Mouse (Mus musculus): ENCODE measurements around the gene Paqr5. TPM values are rescaled to one million over a fixed set of nuclear protein-coding genes. Genes with fewer than 3 reads are reported as not detected.

Paqr5 gene
- polyA plus RNA-seq, 1 experiment from 2014 or later, result 0.90 TPM

GRCm38 (mm10) chr9:61967357-61967756 lies 59.3 kb downstream of the Paqr5 start:
- no peaks in the 10 kb centered on the region for H3K27me3 ChIP-seq (ENCODE audit: low read depth, poor library complexity, severe bottlenecking)
- no peaks in the 10 kb centered on the region for H3K36me3 ChIP-seq
- no peaks in the 10 kb centered on the region for H3K9me3 ChIP-seq (replicated peaks)
- WGBS, result 70% methylated on average over 10 of the region's 10 CpGs
- no peak overlapping the region for H3K27ac ChIP-seq (replicated peaks)
- H3K4me1 ChIP-seq, result peaks cover 33% of the 10 kb centered on the region
- no peak overlapping the region for H3K4me3 ChIP-seq
- DNase-seq (ENCODE audit: low spot score), result no peak

GRCm38 (mm10) chr9:61965987-61966386 lies 60.7 kb downstream of the Paqr5 start:
- no peaks in the 10 kb centered on the region for H3K36me3 ChIP-seq
- no peak for DNase-seq (ENCODE audit: low spot score)
- peaks cover 25% of the 10 kb centered on the region for H3K4me1 ChIP-seq
- no peaks in the 10 kb centered on the region for H3K9me3 ChIP-seq (replicated peaks)
- no peak overlapping the region for H3K4me3 ChIP-seq
- WGBS, result 92% methylated on average over 7 of the region's 7 CpGs
- H3K27me3 ChIP-seq (ENCODE audit: low read depth, poor library complexity, severe bottlenecking), result no peaks in the 10 kb centered on the region
- H3K27ac ChIP-seq (replicated peaks), result no peak overlapping the region

GRCm38 (mm10) chr9:61965411-61965930 lies 61.2 kb downstream of the Paqr5 start:
- no peaks in the 10 kb centered on the region for H3K9me3 ChIP-seq (replicated peaks)
- H3K27ac ChIP-seq (replicated peaks), result no peak overlapping the region
- no peak overlapping the region for H3K4me3 ChIP-seq
- H3K4me1 ChIP-seq, result peaks cover 30% of the 10 kb centered on the region
- peak; percentile 62 for DNase-seq (ENCODE audit: low spot score)
- no peaks in the 10 kb centered on the region for H3K36me3 ChIP-seq
- no peaks in the 10 kb centered on the region for H3K27me3 ChIP-seq (ENCODE audit: low read depth, poor library complexity, severe bottlenecking)
- 49% methylated on average over 4 of the region's 4 CpGs for WGBS

- Histone ChIP-seq H3K27me3 (ENCODE audit: low read depth, poor library complexity, severe bottlenecking) (no peaks in the 10 kb centered on the region), H3K4me1 (peaks cover 43% of the 10 kb centered on the region), H3K4me3 (no peak overlapping the region), H3K36me3 (no peaks in the 10 kb centered on the region), H3K27ac (replicated peaks) (no peak overlapping the region), H3K9me3 (replicated peaks) (no peaks in the 10 kb centered on the region)
- WGBS, result 82% methylated on average over 6 of the region's 6 CpGs
- DNase-seq (ENCODE audit: low spot score), result no peak
Observed at GRCm38 (mm10) chr9:61963356-61963755, 63.3 kb downstream of the Paqr5 start.

- 80% methylated on average over 4 of the region's 4 CpGs for WGBS
- peak overlapping the region; percentile 7; the same call in 1 of the 2 replicates for H3K27ac ChIP-seq (replicated peaks)
- no peaks in the 10 kb centered on the region for H3K36me3 ChIP-seq
- no peak for DNase-seq (ENCODE audit: low spot score)
- H3K4me3 ChIP-seq, result no peak overlapping the region
- peaks cover 35% of the 10 kb centered on the region for H3K4me1 ChIP-seq
- no peaks in the 10 kb centered on the region for H3K9me3 ChIP-seq (replicated peaks)
- no peaks in the 10 kb centered on the region for H3K27me3 ChIP-seq (ENCODE audit: low read depth, poor library complexity, severe bottlenecking)
Observed at GRCm38 (mm10) chr9:61961181-61961580, 65.5 kb downstream of the Paqr5 start.

GRCm38 (mm10) chr9:61960753-61961152 lies 65.9 kb downstream of the Paqr5 start:
- WGBS, result 76% methylated on average over 5 of the region's 5 CpGs
- no peak for DNase-seq (ENCODE audit: low spot score)
- H3K27ac ChIP-seq (replicated peaks), result peak overlapping the region; percentile 7; the same call in 1 of the 2 replicates
- no peaks in the 10 kb centered on the region for H3K36me3 ChIP-seq
- peaks cover 32% of the 10 kb centered on the region for H3K4me1 ChIP-seq
- no peaks in the 10 kb centered on the region for H3K9me3 ChIP-seq (replicated peaks)
- H3K4me3 ChIP-seq, result no peak overlapping the region
- no peaks in the 10 kb centered on the region for H3K27me3 ChIP-seq (ENCODE audit: low read depth, poor library complexity, severe bottlenecking)

- WGBS, result 83% methylated on average over 1 of the region's 1 CpGs
- Histone ChIP-seq H3K27ac (replicated peaks) (peak overlapping the region; percentile 49; the same call in 1 of the 2 replicates), H3K4me1 (peaks cover 27% of the 10 kb centered on the region), H3K4me3 (no peak overlapping the region), H3K27me3 (ENCODE audit: low read depth, poor library complexity, severe bottlenecking) (no peaks in the 10 kb centered on the region), H3K36me3 (no peaks in the 10 kb centered on the region), H3K9me3 (replicated peaks) (no peaks in the 10 kb centered on the region)
- DNase-seq (ENCODE audit: low spot score), result no peak
Observed at GRCm38 (mm10) chr9:61959921-61960569, 66.6 kb downstream of the Paqr5 start.

GRCm38 (mm10) chr9:61954707-61955106 lies 71.9 kb downstream of the Paqr5 start:
- DNase-seq (ENCODE audit: low spot score), result no peak
- Histone ChIP-seq H3K4me1 (peaks cover 12% of the 10 kb centered on the region), H3K27me3 (ENCODE audit: low read depth, poor library complexity, severe bottlenecking) (no peaks in the 10 kb centered on the region), H3K9me3 (replicated peaks) (no peaks in the 10 kb centered on the region), H3K4me3 (no peak overlapping the region), H3K36me3 (no peaks in the 10 kb centered on the region), H3K27ac (replicated peaks) (no peak overlapping the region)

- Histone ChIP-seq H3K9me3 (replicated peaks) (no peaks in the 10 kb centered on the region), H3K27me3 (ENCODE audit: low read depth, poor library complexity, severe bottlenecking) (no peaks in the 10 kb centered on the region), H3K4me3 (no peak overlapping the region), H3K36me3 (no peaks in the 10 kb centered on the region), H3K27ac (replicated peaks) (no peak overlapping the region), H3K4me1 (peaks cover 23% of the 10 kb centered on the region)
- 58% methylated on average over 7 of the region's 7 CpGs for WGBS
- no peak for DNase-seq (ENCODE audit: low spot score)
Observed at GRCm38 (mm10) chr9:61952241-61952640, 74.4 kb downstream of the Paqr5 start.

GRCm38 (mm10) chr9:61947402-61948346 lies 79.0 kb downstream of the Paqr5 start:
- H3K36me3 ChIP-seq, result peaks cover 19% of the 10 kb centered on the region
- DNase-seq (ENCODE audit: low spot score), result peak; percentile 84
- H3K4me1 ChIP-seq, result peaks cover 38% of the 10 kb centered on the region
- no peaks in the 10 kb centered on the region for H3K27me3 ChIP-seq (ENCODE audit: low read depth, poor library complexity, severe bottlenecking)
- H3K27ac ChIP-seq (replicated peaks), result peak overlapping the region; percentile 92
- H3K4me3 ChIP-seq, result peak overlapping the region; percentile 77
- 9% methylated on average over 24 of the region's 24 CpGs for WGBS
- no peaks in the 10 kb centered on the region for H3K9me3 ChIP-seq (replicated peaks)

- peak; percentile 99 for DNase-seq (ENCODE audit: low spot score)
- peaks cover 27% of the 10 kb centered on the region for H3K36me3 ChIP-seq
- WGBS, result under 1% methylated on average over 44 of the region's 44 CpGs
- H3K9me3 ChIP-seq (replicated peaks), result no peaks in the 10 kb centered on the region
- peak within 1 kb of the TSS; percentile 77 for H3K4me3 ChIP-seq
- peak within 1 kb of the TSS; percentile 92 for H3K27ac ChIP-seq (replicated peaks)
- peaks cover 32% of the 10 kb centered on the region for H3K4me1 ChIP-seq
- no peaks in the 10 kb centered on the region for H3K27me3 ChIP-seq (ENCODE audit: low read depth, poor library complexity, severe bottlenecking)
Observed at GRCm38 (mm10) chr9:61946623-61947401, 79.8 kb downstream of the Paqr5 start, which contains the start of gene Kif23. Gene Kif23 (minus strand): TSS chr9:61946774.

GRCm38 (mm10) chr9:61945973-61946611 lies 80.6 kb downstream of the Paqr5 start:
- no peak for DNase-seq (ENCODE audit: low spot score)
- H3K4me3 ChIP-seq, result peak overlapping the region; percentile 77
- no peaks in the 10 kb centered on the region for H3K9me3 ChIP-seq (replicated peaks)
- H3K36me3 ChIP-seq, result peaks cover 34% of the 10 kb centered on the region
- H3K27ac ChIP-seq (replicated peaks), result peak overlapping the region; percentile 92
- H3K27me3 ChIP-seq (ENCODE audit: low read depth, poor library complexity, severe bottlenecking), result no peaks in the 10 kb centered on the region
- peaks cover 31% of the 10 kb centered on the region for H3K4me1 ChIP-seq
- under 1% methylated on average over 38 of the region's 38 CpGs for WGBS

All from midbrain, embryonic 10.5 days (tissue).